In genomic region chr12:33967514-33967913, GRCm38 (mm10) we compare ENCODE assay signal across 11 mouse cellular contexts. TPM values are rescaled to one million over a fixed set of nuclear protein-coding genes. Genes with fewer than 3 reads are reported as not detected.
DNase-seq lines count a peak whose midpoint lies in the region; ATAC-seq and TF ChIP-seq lines count a peak whose summit lies in the region.
"Had no signal": no experiment of that assay in that cellular context is flagged by ENCODE, and none has a peak within 500 bp of the region (broad histone marks: within the 10 kb centered on the region; RNA-seq: fewer than 3 reads in every experiment).

No protein-coding gene starts in this region.

- H3K4me3 ChIP-seq in limb, embryonic 11.5 days (ENCODE audit: low read depth, low read length) = peak overlapping the region; percentile 29
- H3K4me3 ChIP-seq in stomach, postnatal 0 days (ENCODE audit: low read depth, low read length) = peak overlapping the region; percentile 23
- no peak overlapping the region for H3K4me3 ChIP-seq in thymus, adult 2 months (ENCODE audit: control insufficient read depth, insufficient read depth, low read length)
- H3K4me3 ChIP-seq: myocyte had no signal

- H3K27ac ChIP-seq in limb, embryonic 11.5 days (replicated peaks; ENCODE audit: low read depth, low read length) = peak overlapping the region; percentile 91
- no peak overlapping the region for H3K27ac ChIP-seq in stomach, postnatal 0 days (replicated peaks)
- no peak overlapping the region for H3K27ac ChIP-seq in thymus, adult 2 months (ENCODE audit: control insufficient read depth, insufficient read depth, low read length)

- DNase-seq in adrenal gland, postnatal 25 days = peak; percentile 5
- DNase-seq in adrenal gland, adult 8-10 months = no peak
- DNase-seq in retina, embryonic 14.5 days (ENCODE audit: low spot score) = peak; percentile 47
- no peak for DNase-seq in retina, postnatal 1 day
- DNase-seq in limb, embryonic 11.5 days (ENCODE audit: low spot score) = no peak
- DNase-seq in stomach, postnatal 0 days (ENCODE audit: low spot score) = no peak
- DNase-seq in thymus, adult 2 months = no peak
- DNase-seq in layer of hippocampus, adult 9-11 months = no peak
- DNase-seq: adrenal gland, adult 2 months had no signal

- H3K4me2 ChIP-seq in limb, embryonic 11.5 days (ENCODE audit: low read depth, severe bottlenecking) = peak overlapping the region; percentile 91
- H3K4me2 ChIP-seq in stomach, postnatal 0 days (replicated peaks; ENCODE audit: low read depth) = peak overlapping the region; percentile 45

- TF ChIP-seq POLR2A in thymus, adult 2 months (IDR thresholded peaks at IDR 0.05; ENCODE audit: control insufficient read depth, extremely low read depth, insufficient read depth, low read length, poor library complexity) = no peak

- WGBS in limb, embryonic 11.5 days = 2% methylated on average over 21 of the region's 21 CpGs
- 10% methylated on average over 21 of the region's 21 CpGs for WGBS in stomach, postnatal 0 days
- 12% methylated on average over 21 of the region's 21 CpGs for WGBS in thymus, adult 2 months

- no peaks in the 10 kb centered on the region for H3K9me3 ChIP-seq in limb, embryonic 11.5 days (ENCODE audit: control insufficient read depth, low read length)
- H3K9me3 ChIP-seq in stomach, postnatal 0 days (ENCODE audit: control insufficient read depth, low read length) = no peaks in the 10 kb centered on the region

- peaks cover 40% of the 10 kb centered on the region for H3K4me1 ChIP-seq in limb, embryonic 11.5 days (ENCODE audit: control insufficient read depth, insufficient read depth, low read length)
- H3K4me1 ChIP-seq in stomach, postnatal 0 days (replicated peaks; ENCODE audit: control insufficient read depth, insufficient read depth) = no peaks in the 10 kb centered on the region; the same call in 1 of the 2 replicates
- no peaks in the 10 kb centered on the region for H3K4me1 ChIP-seq in thymus, adult 2 months (replicated peaks; ENCODE audit: control insufficient read depth, insufficient read depth, low read length)

- peak overlapping the region; percentile 63 for H3K9ac ChIP-seq in limb, embryonic 11.5 days (ENCODE audit: low read length)
- H3K9ac ChIP-seq in stomach, postnatal 0 days (ENCODE audit: low read length) = no peak overlapping the region

- no peaks in the 10 kb centered on the region for H3K27me3 ChIP-seq in limb, embryonic 11.5 days (ENCODE audit: control insufficient read depth, insufficient read depth, low read length)
- peaks cover 12% of the 10 kb centered on the region for H3K27me3 ChIP-seq in stomach, postnatal 0 days (ENCODE audit: control insufficient read depth, insufficient read depth, low read length)
- H3K27me3 ChIP-seq in thymus, adult 2 months (ENCODE audit: control insufficient read depth, insufficient read depth, low read length) = peaks cover 18% of the 10 kb centered on the region

- TF ChIP-seq EP300 in stomach, postnatal 0 days (optimal IDR thresholded peaks at IDR 0.05) = no peak

- TF ChIP-seq CTCF in stomach, postnatal 0 days (IDR thresholded peaks at IDR 0.05; ENCODE audit: low read depth) = no peak
- TF ChIP-seq CTCF in thymus, adult 2 months (IDR thresholded peaks at IDR 0.05; ENCODE audit: borderline replicate concordance, control insufficient read depth, extremely low read depth, insufficient read depth, low read length, poor library complexity) = no peak

- peak; percentile 58 for ATAC-seq in limb, embryonic 11.5 days (ENCODE audit: insufficient number of reproducible peaks, low FRiP score, low TSS enrichment, low read depth)
- 0 out of 2 replicates have a peak, but pooled peaks have one; percentile 26 for ATAC-seq in stomach, postnatal 0 days (ENCODE audit: low FRiP score, low TSS enrichment)

- no peaks in the 10 kb centered on the region for H3K36me3 ChIP-seq in limb, embryonic 11.5 days (ENCODE audit: control insufficient read depth, insufficient read depth, low read length)
- H3K36me3 ChIP-seq in stomach, postnatal 0 days (ENCODE audit: control insufficient read depth, insufficient read depth, low read length) = no peaks in the 10 kb centered on the region
- no peaks in the 10 kb centered on the region for H3K36me3 ChIP-seq in thymus, adult 2 months (ENCODE audit: control insufficient read depth, insufficient read depth, low read length)

RNA-seq across cellular contexts. Expression of gene Twist1, which starts 10.0 kb away (rescaled TPM):
- 7.0 and 8.3 TPM in 2 replicates for total RNA-seq in adrenal gland, postnatal 25 days (2021)
- 1 to 10 TPM; 4.9 to 7.5 (median 5.8) TPM for total RNA-seq in adrenal gland, adult 8-10 months (2022)
- polyA plus RNA-seq in limb, embryonic 11.5 days (2014; fragmentation: Nextera tagmentation; extraction: Ambion mirVana) = 55.5 and 59.2 TPM in 2 replicates
- 2.9 and 3.4 TPM in 2 replicates for polyA plus RNA-seq in stomach, postnatal 0 days (2015; fragmentation: Nextera tagmentation; extraction: Ambion mirVana)
- polyA plus RNA-seq in thymus, adult 2 months (2012; rRNA removed) = 2.7 and 3.3 TPM in 2 replicates
- total RNA-seq: hematopoietic stem cell, adult 5-6 weeks had no signal

RNA-seq across cellular contexts. Expression of gene Ferd3l, which starts 39.3 kb away (rescaled TPM):
- total RNA-seq in adrenal gland, postnatal 25 days (2021) = not detected in 2 replicates
- not detected for total RNA-seq in adrenal gland, adult 8-10 months (2022)
- polyA plus RNA-seq in limb, embryonic 11.5 days (2014; fragmentation: Nextera tagmentation; extraction: Ambion mirVana) = not detected in 2 replicates
- not detected in 2 replicates for polyA plus RNA-seq in stomach, postnatal 0 days (2015; fragmentation: Nextera tagmentation; extraction: Ambion mirVana)
- polyA plus RNA-seq in thymus, adult 2 months (2012; rRNA removed) = not detected in 2 replicates
- total RNA-seq: adrenal gland, adult 2 months; hematopoietic stem cell, adult 5-6 weeks had no signal
- polyA plus RNA-seq: adrenal gland, adult 2 months; myocyte had no signal

Comparison
In these comparisons a context has a peak if more than half of its experiments do, and no peak if none do; other contexts are left out.
1. DNase-seq: peak in adrenal gland, postnatal 25 days (single experiment) and retina, embryonic 14.5 days (single experiment); none in adrenal gland, adult 8-10 months (single experiment), retina, postnatal 1 day (single experiment), limb, embryonic 11.5 days (single experiment), stomach, postnatal 0 days (single experiment), thymus, adult 2 months (single experiment) and layer of hippocampus, adult 9-11 months (single experiment).
2. RNA of gene Twist1, which starts 10.0 kb away (polyA plus RNA-seq): 55.5 to 59.2 TPM in limb, embryonic 11.5 days; 2.9 to 3.4 TPM in stomach, postnatal 0 days and 2.7 to 3.3 TPM in thymus, adult 2 months; every median in the first group is over 10 times any median in the second.